Mouse (Mus musculus) ES-E14 (cell line): ENCODE measurements around the gene Prlr. TPM values are rescaled to one million over a fixed set of nuclear protein-coding genes. Genes with fewer than 3 reads are reported as not detected.

Experiments used
- DNase-seq: peaks from one replicate; pipeline ENCODE4 v3.0.0-alpha.2; 2013; ENCODE audit warnings: low read depth, low spot score
- H3K27ac ChIP-seq: 2 replicates; pipeline ENCODE4 v1.5.1; 2012; ENCODE audit warnings: low read depth, mild to moderate bottlenecking, low read length, moderate library complexity, mixed read lengths; ENCODE audit not compliant: poor library complexity, insufficient read depth, severe bottlenecking
- H3K36me3 ChIP-seq: 2 replicates; pipeline ENCODE4 v1.6.1; 2012; ENCODE audit warnings: mild to moderate bottlenecking, low read length, moderate library complexity, mixed read lengths; ENCODE audit not compliant: control insufficient read depth, poor library complexity, insufficient read depth, severe bottlenecking
- H3K4me1 ChIP-seq, 2 experiments: fragments of 150-350 bp in 1 of 2; sonication (generic) in 1 of 2; 2 replicates each; pipeline ENCODE4 v1.6.1; 2012; ENCODE audit warnings: low read length in 2 of 2, mild to moderate bottlenecking in 1 of 2, mixed read lengths in 1 of 2; ENCODE audit not compliant: control insufficient read depth in 2 of 2, insufficient read depth in 2 of 2, poor library complexity in 1 of 2
- H3K4me3 ChIP-seq, 2 experiments: fragments of 150-350 bp in 1 of 2; sonication (generic) in 1 of 2; 2 replicates each; pipeline ENCODE4 v1.5.1; 2012; ENCODE audit warnings: low read length in 2 of 2, low read depth in 1 of 2, mild to moderate bottlenecking in 1 of 2, mixed read lengths in 1 of 2; ENCODE audit not compliant: insufficient read depth in 1 of 2, poor library complexity in 1 of 2, severe bottlenecking in 1 of 2
- H3K9ac ChIP-seq: 2 replicates; pipeline ENCODE4 v1.6.1; 2012; ENCODE audit warnings: low read depth, mild to moderate bottlenecking, low read length, mixed read lengths; ENCODE audit not compliant: poor library complexity, insufficient read depth, severe bottlenecking
- H3K9me3 ChIP-seq: fragments of 150-350 bp; sonication (generic); 2 replicates; pipeline ENCODE4 v1.6.1; 2012; ENCODE audit warnings: low read depth, mild to moderate bottlenecking, low read length; ENCODE audit not compliant: control insufficient read depth, insufficient read depth
- CHD2 ChIP-seq: IDR thresholded peaks from 2 replicates; pipeline ENCODE4 v1.6.1; 2014; ENCODE audit warnings: mild to moderate bottlenecking, low read depth, low read length, inconsistent platforms
- HCFC1 ChIP-seq: IDR thresholded peaks from 2 replicates; pipeline ENCODE4 v1.6.1; 2012; ENCODE audit warnings: low read length, inconsistent platforms, borderline replicate concordance; ENCODE audit not compliant: insufficient read depth
- MAFK ChIP-seq: IDR thresholded peaks from 2 replicates; pipeline ENCODE4 v1.6.1; 2014; ENCODE audit warnings: mild to moderate bottlenecking, low read depth, low read length, inconsistent platforms; ENCODE audit not compliant: insufficient read depth
- ZC3H11A ChIP-seq: IDR thresholded peaks from 2 replicates; pipeline ENCODE4 v1.6.1; 2012; ENCODE audit warnings: low read depth, mild to moderate bottlenecking, inconsistent platforms, low read length, borderline replicate concordance
- ZNF384 ChIP-seq: IDR thresholded peaks from 2 replicates; pipeline ENCODE4 v1.6.1; 2012; ENCODE audit warnings: low read depth, low read length, inconsistent platforms
- in situ Hi-C, 2 experiments: fragments of 600-800 bp; cut with MboI; formaldehyde crosslinking; loops; one replicate each; pipeline ENCODE4 v1.15.1; 2025; ENCODE audit warnings: low sequenced_read_pairs in 2 of 2, inconsistent platforms in 1 of 2; ENCODE audit not compliant: unreplicated experiment in 2 of 2
- total RNA-seq: library from RNA; depleted of rRNA; stranded (reverse); fragments of 300-350 nt; gene quantifications from 2 replicates; pipeline ENCODE4 v1.2.3, GENCODE M21; 2012

The Prlr gene
- total RNA-seq, 1 experiment = 1.0 TPM

DNA sequence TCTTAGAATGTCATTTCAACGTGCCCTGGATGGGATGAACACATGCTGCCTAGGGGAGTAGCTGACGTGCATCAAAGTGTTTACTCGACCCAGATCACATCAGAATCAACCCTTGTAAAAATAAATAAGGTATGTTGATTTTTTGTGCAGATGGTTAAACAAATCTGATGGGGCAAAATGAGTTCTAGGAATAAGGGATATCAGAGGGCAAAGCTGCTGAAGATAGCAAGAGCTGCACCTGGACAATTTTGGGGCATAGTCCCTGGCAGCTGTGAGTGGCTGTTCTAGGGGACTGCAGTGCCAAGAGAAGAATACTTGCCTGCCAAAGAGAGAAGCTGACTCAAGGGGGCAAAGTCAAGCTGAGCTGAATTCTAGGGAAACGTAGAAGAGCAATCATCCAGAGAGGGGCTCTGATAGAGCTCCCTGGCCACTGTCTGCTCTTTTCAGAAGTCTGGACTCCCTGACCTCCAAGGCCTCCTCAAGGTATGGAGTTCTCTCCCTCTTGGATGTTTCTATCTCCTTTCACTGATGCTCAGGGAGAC is 46.6 kb downstream of the Prlr start:
- DNase-seq = no peak
- Histone ChIP-seq H3K9me3 (no peaks in the 10 kb centered on the region), H3K4me3 (no peak overlapping the region), H3K36me3 (no peaks in the 10 kb centered on the region), H3K9ac (no peak overlapping the region), H3K4me1 (no peaks in the 10 kb centered on the region), H3K27ac (no peak overlapping the region)
- in situ Hi-C loops = no loop called here
- TF ChIP-seq ZC3H11A = no peak
- no peak for TF ChIP-seq MAFK
- no peak for TF ChIP-seq CHD2
- TF ChIP-seq ZNF384 = no peak
- TF ChIP-seq HCFC1 = no peak

DNA sequence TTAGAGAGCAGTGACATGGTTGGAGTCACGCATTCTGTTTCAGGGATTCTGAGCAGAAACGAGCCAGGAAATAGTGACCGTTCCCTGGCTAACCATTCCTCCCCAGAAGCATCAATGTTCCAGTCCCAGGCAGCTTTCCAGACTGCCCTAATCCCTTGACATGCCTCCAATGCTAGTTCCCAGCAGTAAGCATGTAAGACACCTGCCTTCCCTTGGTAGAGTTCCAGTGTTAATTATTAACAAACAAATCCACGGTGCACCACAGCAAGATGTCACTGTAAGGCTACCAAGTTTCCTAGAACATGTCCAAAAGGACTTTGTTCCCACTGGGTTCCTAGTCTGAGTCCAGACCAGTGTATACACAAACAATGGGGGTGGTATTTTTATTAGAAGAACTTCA is 48.7 kb downstream of the Prlr start:
- H3K9me3 ChIP-seq = no peaks in the 10 kb centered on the region
- H3K4me3 ChIP-seq = no peak overlapping the region
- no peak for DNase-seq
- in situ Hi-C loops = no loop called here
- no peak overlapping the region for H3K9ac ChIP-seq
- no peaks in the 10 kb centered on the region for H3K4me1 ChIP-seq
- H3K36me3 ChIP-seq = no peaks in the 10 kb centered on the region
- no peak for TF ChIP-seq MAFK
- H3K27ac ChIP-seq = no peak overlapping the region

DNA sequence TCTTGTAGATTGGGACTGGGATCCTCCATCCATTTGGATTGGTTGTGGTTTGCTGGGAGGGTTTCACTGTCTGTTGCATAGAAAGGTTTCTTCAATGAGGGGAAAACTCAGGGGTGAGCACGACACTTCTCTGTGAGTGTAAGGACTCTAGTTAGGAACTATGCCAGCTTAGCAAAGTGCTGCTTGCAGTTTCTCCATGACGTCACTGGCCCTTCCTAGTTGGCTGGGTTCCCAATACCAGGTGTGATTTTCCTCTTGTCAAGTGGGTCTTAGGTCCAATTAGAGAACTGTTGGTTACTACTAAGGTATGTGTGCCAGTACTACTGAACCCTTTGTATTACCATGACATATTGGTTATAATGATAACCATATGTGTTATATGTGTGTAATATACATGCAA is 51.6 kb downstream of the Prlr start:
- H3K4me1 ChIP-seq = no peaks in the 10 kb centered on the region
- H3K9ac ChIP-seq = no peak overlapping the region
- H3K9me3 ChIP-seq = no peaks in the 10 kb centered on the region
- DNase-seq = no peak
- TF ChIP-seq ZC3H11A (no peak), HCFC1 (no peak), MAFK (no peak), CHD2 (no peak), ZNF384 (no peak)
- H3K36me3 ChIP-seq = no peaks in the 10 kb centered on the region
- H3K27ac ChIP-seq = no peak overlapping the region
- H3K4me3 ChIP-seq = no peak overlapping the region
- in situ Hi-C loops = no loop called here

GRCm38 (mm10) chr15:10235977-10236376 is 58.9 kb downstream of the Prlr start:
- no peak overlapping the region for H3K4me3 ChIP-seq
- in situ Hi-C loops = no loop called here
- DNase-seq = no peak
- no peaks in the 10 kb centered on the region for H3K36me3 ChIP-seq
- no peak overlapping the region for H3K9ac ChIP-seq
- no peaks in the 10 kb centered on the region for H3K9me3 ChIP-seq
- H3K27ac ChIP-seq = no peak overlapping the region
- no peaks in the 10 kb centered on the region; a peak in 1 of 4 replicates for H3K4me1 ChIP-seq
- TF ChIP-seq MAFK = no peak
- TF ChIP-seq ZC3H11A = no peak
- TF ChIP-seq ZNF384 = no peak
- TF ChIP-seq CHD2 = no peak
- TF ChIP-seq HCFC1 = no peak

- Histone ChIP-seq H3K4me1 (no peaks in the 10 kb centered on the region; a peak in 1 of 4 replicates), H3K36me3 (no peaks in the 10 kb centered on the region), H3K9me3 (no peaks in the 10 kb centered on the region), H3K9ac (no peak overlapping the region), H3K27ac (no peak overlapping the region), H3K4me3 (no peak overlapping the region)
- in situ Hi-C loops = no loop called here
- DNase-seq = no peak
- TF ChIP-seq ZNF384 (no peak), HCFC1 (no peak), CHD2 (no peak), ZC3H11A (no peak), MAFK (no peak)
Measured at GRCm38 (mm10) chr15:10236812-10237211, 59.8 kb downstream of the Prlr start.
